Mouse (Mus musculus): ENCODE results near the gene Crybg3. TPM values are rescaled to one million over a fixed set of nuclear protein-coding genes. Genes with fewer than 3 reads are reported as not detected.

The Crybg3 gene
- polyA plus RNA-seq, 1 experiment from 2014 or later: 1.5 TPM

- Histone ChIP-seq H3K27me3 (replicated peaks; ENCODE audit: control insufficient read depth, insufficient read depth, low read length) (no peaks in the 10 kb centered on the region), H3K9me3 (replicated peaks; ENCODE audit: control insufficient read depth, low read length) (no peaks in the 10 kb centered on the region), H3K36me3 (ENCODE audit: control insufficient read depth, insufficient read depth, low read length) (no peaks in the 10 kb centered on the region), H3K27ac (ENCODE audit: low read depth, low read length) (no peak overlapping the region), H3K9ac (ENCODE audit: low read length) (no peak overlapping the region), H3K4me2 (ENCODE audit: low read length) (no peak overlapping the region), H3K4me1 (ENCODE audit: control insufficient read depth, insufficient read depth, low read length) (no peaks in the 10 kb centered on the region), H3K4me3 (ENCODE audit: low read depth, low read length) (no peak overlapping the region)
- WGBS: 90% methylated on average over 1 of the region's 1 CpGs
- no peak for ATAC-seq
- no peak for DNase-seq (ENCODE audit: low spot score)
Measured at GRCm38 (mm10) chr16:59610750-59611149, 10.0 kb upstream of the Crybg3 start.

- H3K4me1 ChIP-seq (ENCODE audit: control insufficient read depth, insufficient read depth, low read length): peaks cover 7% of the 10 kb centered on the region
- 40% methylated on average over 15 of the region's 15 CpGs for whole genome bisulfite sequencing
- peak overlapping the region; percentile 33; the same call in 1 of the 2 replicates for H3K27ac ChIP-seq (ENCODE audit: low read depth, low read length)
- DNase-seq (ENCODE audit: low spot score): peak; percentile 74
- no peaks in the 10 kb centered on the region for H3K27me3 ChIP-seq (replicated peaks; ENCODE audit: control insufficient read depth, insufficient read depth, low read length)
- H3K4me3 ChIP-seq (ENCODE audit: low read depth, low read length): peak overlapping the region; percentile 9
- H3K9me3 ChIP-seq (replicated peaks; ENCODE audit: control insufficient read depth, low read length): no peaks in the 10 kb centered on the region
- 0 out of 2 replicates have a peak overlapping the region, but pooled peaks have one; percentile 7 for H3K9ac ChIP-seq (ENCODE audit: low read length)
- ATAC-seq: peak; percentile 82
- no peaks in the 10 kb centered on the region for H3K36me3 ChIP-seq (ENCODE audit: control insufficient read depth, insufficient read depth, low read length)
- peak overlapping the region; percentile 46 for H3K4me2 ChIP-seq (ENCODE audit: low read length)
Measured at GRCm38 (mm10) chr16:59604078-59604781, 3.5 kb upstream of the Crybg3 start.

- Histone ChIP-seq H3K4me1 (ENCODE audit: control insufficient read depth, insufficient read depth, low read length) (peaks cover 6% of the 10 kb centered on the region), H3K4me3 (ENCODE audit: low read depth, low read length) (peak overlapping the region; percentile 65), H3K9ac (ENCODE audit: low read length) (no peak overlapping the region), H3K27ac (ENCODE audit: low read depth, low read length) (no peak overlapping the region), H3K36me3 (ENCODE audit: control insufficient read depth, insufficient read depth, low read length) (no peaks in the 10 kb centered on the region), H3K9me3 (replicated peaks; ENCODE audit: control insufficient read depth, low read length) (no peaks in the 10 kb centered on the region), H3K27me3 (replicated peaks; ENCODE audit: control insufficient read depth, insufficient read depth, low read length) (no peaks in the 10 kb centered on the region), H3K4me2 (ENCODE audit: low read length) (peak overlapping the region; percentile 93)
- peak; percentile 9 for DNase-seq (ENCODE audit: low spot score)
- ATAC-seq: no peak
- WGBS: 21% methylated on average over 17 of the region's 17 CpGs
Measured at GRCm38 (mm10) chr16:59599411-59600265, 1.1 kb downstream of the Crybg3 start.

- no peaks in the 10 kb centered on the region for H3K9me3 ChIP-seq (replicated peaks; ENCODE audit: control insufficient read depth, low read length)
- no peak overlapping the region for H3K9ac ChIP-seq (ENCODE audit: low read length)
- ATAC-seq (no peak), DNase-seq (ENCODE audit: low spot score) (peak; percentile 5)
- H3K4me2 ChIP-seq (ENCODE audit: low read length): 0 out of 2 replicates have a peak overlapping the region, but pooled peaks have one; percentile 93
- no peaks in the 10 kb centered on the region for H3K27me3 ChIP-seq (replicated peaks; ENCODE audit: control insufficient read depth, insufficient read depth, low read length)
- no peaks in the 10 kb centered on the region for H3K36me3 ChIP-seq (ENCODE audit: control insufficient read depth, insufficient read depth, low read length)
- H3K27ac ChIP-seq (ENCODE audit: low read depth, low read length): no peak overlapping the region
- H3K4me1 ChIP-seq (ENCODE audit: control insufficient read depth, insufficient read depth, low read length): peaks cover 3% of the 10 kb centered on the region
- WGBS: 11% methylated on average over 4 of the region's 4 CpGs
- H3K4me3 ChIP-seq (ENCODE audit: low read depth, low read length): no peak overlapping the region
Measured at GRCm38 (mm10) chr16:59598997-59599396, 1.8 kb downstream of the Crybg3 start.

GRCm38 (mm10) chr16:59597256-59597655, 3.5 kb downstream of the Crybg3 start:
- Histone ChIP-seq H3K4me1 (ENCODE audit: control insufficient read depth, insufficient read depth, low read length) (peaks cover 3% of the 10 kb centered on the region), H3K4me3 (ENCODE audit: low read depth, low read length) (no peak overlapping the region), H3K36me3 (ENCODE audit: control insufficient read depth, insufficient read depth, low read length) (no peaks in the 10 kb centered on the region), H3K27ac (ENCODE audit: low read depth, low read length) (no peak overlapping the region), H3K27me3 (replicated peaks; ENCODE audit: control insufficient read depth, insufficient read depth, low read length) (no peaks in the 10 kb centered on the region), H3K9me3 (replicated peaks; ENCODE audit: control insufficient read depth, low read length) (no peaks in the 10 kb centered on the region), H3K9ac (ENCODE audit: low read length) (no peak overlapping the region), H3K4me2 (ENCODE audit: low read length) (no peak overlapping the region)
- ATAC-seq: no peak
- WGBS: 95% methylated on average over 6 of the region's 6 CpGs
- no peak for DNase-seq (ENCODE audit: low spot score)

GRCm38 (mm10) chr16:59594714-59595113, 6.1 kb downstream of the Crybg3 start:
- Histone ChIP-seq H3K4me2 (ENCODE audit: low read length) (no peak overlapping the region), H3K4me1 (ENCODE audit: control insufficient read depth, insufficient read depth, low read length) (no peaks in the 10 kb centered on the region; the same call in 1 of the 2 replicates), H3K9me3 (replicated peaks; ENCODE audit: control insufficient read depth, low read length) (no peaks in the 10 kb centered on the region), H3K27ac (ENCODE audit: low read depth, low read length) (no peak overlapping the region), H3K27me3 (replicated peaks; ENCODE audit: control insufficient read depth, insufficient read depth, low read length) (no peaks in the 10 kb centered on the region), H3K9ac (ENCODE audit: low read length) (no peak overlapping the region), H3K36me3 (ENCODE audit: control insufficient read depth, insufficient read depth, low read length) (no peaks in the 10 kb centered on the region), H3K4me3 (ENCODE audit: low read depth, low read length) (no peak overlapping the region)
- 82% methylated on average over 3 of the region's 3 CpGs for WGBS
- no peak for DNase-seq (ENCODE audit: low spot score)
- no peak for ATAC-seq

- WGBS: 84% methylated on average over 6 of the region's 6 CpGs
Measured at GRCm38 (mm10) chr16:59590790-59591189, 10.0 kb downstream of the Crybg3 start.

GRCm38 (mm10) chr16:59588351-59589025, 12.3 kb downstream of the Crybg3 start:
- DNase-seq (ENCODE audit: low spot score) (no peak), ATAC-seq (no peak)
- Histone ChIP-seq H3K4me1 (ENCODE audit: control insufficient read depth, insufficient read depth, low read length) (no peaks in the 10 kb centered on the region), H3K9ac (ENCODE audit: low read length) (no peak overlapping the region), H3K4me3 (ENCODE audit: low read depth, low read length) (no peak overlapping the region), H3K27ac (ENCODE audit: low read depth, low read length) (no peak overlapping the region), H3K27me3 (replicated peaks; ENCODE audit: control insufficient read depth, insufficient read depth, low read length) (no peaks in the 10 kb centered on the region), H3K9me3 (replicated peaks; ENCODE audit: control insufficient read depth, low read length) (no peaks in the 10 kb centered on the region), H3K4me2 (ENCODE audit: low read length) (no peak overlapping the region), H3K36me3 (ENCODE audit: control insufficient read depth, insufficient read depth, low read length) (no peaks in the 10 kb centered on the region)
- WGBS: 97% methylated on average over 13 of the region's 13 CpGs

More at GRCm38 (mm10) chr16:59590790-59591189, 10.0 kb downstream of the Crybg3 start:
- Histone ChIP-seq H3K36me3 (ENCODE audit: control insufficient read depth, insufficient read depth, low read length) (no peaks in the 10 kb centered on the region), H3K4me3 (ENCODE audit: low read depth, low read length) (no peak overlapping the region), H3K4me2 (ENCODE audit: low read length) (no peak overlapping the region), H3K9me3 (replicated peaks; ENCODE audit: control insufficient read depth, low read length) (no peaks in the 10 kb centered on the region), H3K9ac (ENCODE audit: low read length) (no peak overlapping the region), H3K4me1 (ENCODE audit: control insufficient read depth, insufficient read depth, low read length) (no peaks in the 10 kb centered on the region), H3K27ac (ENCODE audit: low read depth, low read length) (no peak overlapping the region), H3K27me3 (replicated peaks; ENCODE audit: control insufficient read depth, insufficient read depth, low read length) (no peaks in the 10 kb centered on the region)
- no peak for DNase-seq (ENCODE audit: low spot score)
- ATAC-seq: no peak

Measured in forebrain, embryonic 14.5 days (tissue).